Mouse (Mus musculus) liver, embryonic 14.5 days (tissue): ENCODE results near the gene Tmem86a. TPM values are rescaled to one million over a fixed set of nuclear protein-coding genes. Genes with fewer than 3 reads are reported as not detected.

Experiments used
- ATAC-seq: fragments of 200-750 bp; cut with Nextera tagmentation; 2 replicates; pipeline ENCODE4 v1.8.0; 2017; ENCODE audit warnings: moderate number of reproducible peaks, mild to moderate bottlenecking, moderate library complexity; ENCODE audit not compliant: insufficient read depth
- DNase-seq, 3 experiments: peaks; one replicate each; pipeline ENCODE4 v3.0.0-alpha.2; 2012 to 2013; ENCODE audit warnings: low read depth in 3 of 3, low spot score in 3 of 3
- H3K27ac ChIP-seq: fragments of 300-500 bp; sonication (generic); 2 replicates; pipeline ENCODE4 v1.5.1; 2014; ENCODE audit warnings: moderate library complexity, mild to moderate bottlenecking, control low read depth, inconsistent platforms
- H3K27me3 ChIP-seq: fragments of 300-500 bp; sonication (generic); 2 replicates; pipeline ENCODE4 v1.6.1; 2014; ENCODE audit warnings: mild to moderate bottlenecking, low read length, moderate library complexity; ENCODE audit not compliant: control insufficient read depth, insufficient read depth
- H3K36me3 ChIP-seq: fragments of 300-500 bp; sonication (generic); replicated peaks from 2 replicates; pipeline ENCODE4 v1.6.1; 2014; ENCODE audit warnings: low read depth; ENCODE audit not compliant: control insufficient read depth, insufficient read depth
- H3K4me1 ChIP-seq, 2 experiments: fragments of 200-500 bp in 1 of 2; fragments of 300-500 bp in 1 of 2; sonication (generic) in 1 of 2; replicated peaks; 2 replicates each; pipeline ENCODE4 v1.6.1; 2012 to 2014; ENCODE audit warnings: antibody characterized with exemption in 1 of 2, inconsistent platforms in 1 of 2, low read length in 1 of 2; ENCODE audit not compliant: control insufficient read depth in 2 of 2, insufficient read depth in 2 of 2
- H3K4me2 ChIP-seq: fragments of 300-500 bp; sonication (generic); 2 replicates; pipeline ENCODE4 v1.6.1; 2014; ENCODE audit warnings: low read depth, mild to moderate bottlenecking, control low read depth, moderate library complexity
- H3K4me3 ChIP-seq, 2 experiments: fragments of 200-500 bp in 1 of 2; fragments of 300-500 bp in 1 of 2; sonication (generic) in 1 of 2; 2 replicates each; pipeline ENCODE4 v1.5.1; 2012 to 2014; ENCODE audit warnings: low read depth in 2 of 2, low read length in 2 of 2, mild to moderate bottlenecking in 2 of 2, control low read depth in 1 of 2, inconsistent platforms in 1 of 2, moderate library complexity in 1 of 2; ENCODE audit not compliant: insufficient read depth in 1 of 2
- H3K9ac ChIP-seq: fragments of 300-500 bp; sonication (generic); replicated peaks from 2 replicates; pipeline ENCODE4 v1.6.1; 2014; ENCODE audit warnings: mild to moderate bottlenecking, control low read depth, moderate library complexity
- H3K9me3 ChIP-seq: fragments of 300-500 bp; sonication (generic); 2 replicates; pipeline ENCODE4 v1.6.1; 2016; ENCODE audit warnings: low read length, mixed read lengths; ENCODE audit not compliant: control insufficient read depth
- CTCF ChIP-seq: IDR thresholded peaks from 2 replicates; pipeline ENCODE4 v1.5.1; 2016; ENCODE audit warnings: antibody characterized with exemption, low read depth, control low read depth
- EP300 ChIP-seq: IDR thresholded peaks from 2 replicates; pipeline ENCODE4 v1.6.1; 2016; ENCODE audit warnings: antibody characterized with exemption, low read depth
- WGBS: fragments of 180-500 bp; shearing (Covaris S2); extraction: QIAGEN DNeasy Blood & Tissue Kit; methylation state at CpG from one replicate; pipeline ENCODE4 v1.1.7; 2014; ENCODE audit not compliant: insufficient replicate concordance; 5-methylcytosine and 5-hydroxymethylcytosine counted together
- microRNA-seq: library from miRNA; unstranded; fragments of <30 nt; microRNA quantifications from one replicate; pipeline ENCODE4, GENCODE M21; 2016
- polyA plus RNA-seq, 2 experiments: library from polyadenylated mRNA; depleted of rRNA in 1 of 2; stranded (reverse) in 1 of 2; unstranded in 1 of 2; fragments of >200 nt; fragmentation: Nextera tagmentation in 1 of 2; extraction: Ambion mirVana in 1 of 2; gene quantifications; 2 replicates each; pipeline versions ENCODE4 v1.2.1 to v1.2.3; 2012 to 2014

Gene Tmem86a
- polyA plus RNA-seq, 2 experiments, result 12.6 to 16.6 TPM

DNA sequence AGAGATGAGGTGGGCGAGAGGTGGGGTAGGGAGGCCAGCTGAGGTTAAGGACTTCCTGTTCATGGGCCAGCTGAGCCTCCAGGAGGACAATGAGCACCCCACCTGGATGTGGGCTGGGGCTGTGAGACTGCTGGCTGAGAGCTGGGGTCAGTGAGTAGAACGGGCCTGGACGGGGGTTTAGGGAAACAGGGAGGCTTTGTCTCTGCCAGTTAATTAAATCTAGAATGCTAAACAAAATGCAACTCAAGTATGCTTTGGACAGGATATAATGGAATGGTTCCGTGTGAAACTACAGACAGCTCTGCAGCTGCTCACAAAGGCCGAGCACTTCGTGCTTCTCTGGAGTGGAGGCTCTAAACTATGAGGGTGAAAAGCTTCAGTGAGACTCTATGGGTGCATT, 50.2 kb downstream of the Tmem86a start:
- no peaks in the 10 kb centered on the region for H3K36me3 ChIP-seq
- TF ChIP-seq CTCF, result no peak
- TF ChIP-seq EP300, result no peak

DNA sequence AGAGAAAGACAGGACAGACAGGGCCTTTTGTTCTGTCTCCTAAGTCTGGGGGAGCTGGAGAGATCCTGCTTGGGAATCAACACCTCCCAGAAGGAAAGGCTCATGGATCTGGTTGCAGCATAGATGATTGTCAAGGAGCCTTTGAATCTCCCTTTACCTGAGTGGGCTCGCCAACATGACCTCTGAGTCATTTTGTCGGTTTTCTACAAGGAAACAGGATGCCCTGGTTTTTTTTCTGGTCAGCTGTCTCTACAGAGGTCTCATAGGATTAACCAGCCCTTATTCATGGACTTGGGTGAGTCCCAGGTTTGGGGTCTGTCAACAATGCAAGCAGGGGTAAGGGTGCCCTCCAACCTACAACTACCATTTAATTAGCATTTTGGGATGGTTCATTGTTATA, 52.6 kb downstream of the Tmem86a start:
- TF ChIP-seq CTCF (no peak), EP300 (no peak)
- H3K4me1 ChIP-seq, result no peaks in the 10 kb centered on the region
- 24% methylated on average over 2 of the region's 2 CpGs for WGBS
- no peaks in the 10 kb centered on the region for H3K9me3 ChIP-seq
- no peak overlapping the region for H3K4me2 ChIP-seq
- no peak for DNase-seq
- H3K36me3 ChIP-seq, result no peaks in the 10 kb centered on the region
- no peak overlapping the region for H3K9ac ChIP-seq
- ATAC-seq, result no peak
- no peaks in the 10 kb centered on the region for H3K27me3 ChIP-seq
- no peak overlapping the region for H3K27ac ChIP-seq
- no peak overlapping the region for H3K4me3 ChIP-seq

More for the DNA sequence above, 50.2 kb downstream of the Tmem86a start:
- Histone ChIP-seq H3K4me3 (no peak overlapping the region), H3K9ac (no peak overlapping the region), H3K4me1 (no peaks in the 10 kb centered on the region), H3K27ac (no peak overlapping the region), H3K27me3 (no peaks in the 10 kb centered on the region), H3K4me2 (no peak overlapping the region), H3K9me3 (no peaks in the 10 kb centered on the region)
- DNase-seq (no peak), ATAC-seq (no peak)
- WGBS, result 54% methylated on average over 6 of the region's 6 CpGs

DNA sequence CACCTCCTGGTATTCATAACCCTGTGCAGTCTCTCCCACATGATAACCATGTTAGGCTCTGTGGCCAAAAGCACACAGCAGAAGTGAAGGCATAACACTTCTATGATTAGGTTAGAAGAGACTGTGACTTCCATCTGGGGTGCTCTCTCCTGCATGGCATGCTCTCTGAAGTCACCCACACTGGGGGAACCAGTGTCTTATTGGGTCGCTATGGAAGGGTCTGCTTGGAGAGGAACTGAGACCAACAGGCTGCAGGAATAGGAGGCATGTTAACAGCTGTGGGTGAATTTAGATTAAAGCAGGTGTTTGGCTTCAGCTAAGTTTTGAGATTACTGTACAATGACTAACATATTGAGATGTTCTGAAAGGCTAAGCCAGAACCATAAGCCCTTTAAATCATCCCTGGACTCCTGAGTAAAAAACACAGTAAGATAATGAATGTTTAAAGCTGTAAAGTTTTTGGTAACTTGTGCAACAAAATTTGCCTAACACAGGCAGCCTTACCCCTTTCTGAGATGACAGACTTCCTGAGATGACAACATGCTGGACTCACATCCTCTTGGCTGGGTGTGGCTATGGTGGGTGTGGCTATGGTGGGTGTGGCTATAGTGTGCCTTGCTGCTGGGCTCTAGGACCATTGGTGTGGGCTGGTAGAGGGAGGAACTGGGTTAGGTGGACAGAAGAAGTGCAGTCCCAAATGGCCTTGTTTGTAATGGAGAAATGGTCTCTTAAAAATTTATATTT, 53.4 kb downstream of the Tmem86a start:
- 48% methylated on average over 1 of the region's 1 CpGs for WGBS
- no peak overlapping the region for H3K27ac ChIP-seq
- no peaks in the 10 kb centered on the region for H3K4me1 ChIP-seq
- H3K9me3 ChIP-seq, result no peaks in the 10 kb centered on the region
- no peak overlapping the region for H3K4me3 ChIP-seq
- H3K27me3 ChIP-seq, result no peaks in the 10 kb centered on the region
- H3K36me3 ChIP-seq, result no peaks in the 10 kb centered on the region
- no peak overlapping the region for H3K4me2 ChIP-seq
- TF ChIP-seq CTCF (no peak), EP300 (no peak)
- DNase-seq (peak; percentile 15 to 33 (median 17)), ATAC-seq (no peak)
- H3K9ac ChIP-seq, result no peak overlapping the region

Small RNA genes lying within 50 kb of the gene (microRNA-seq; reads per million reads assigned to microRNA genes)
- gene Mir7056, result not detected

Other genes with a start within 250 kb of the Tmem86a start
- gene Ldha, start 209.1 kb upstream of the Tmem86a start, polyA plus RNA-seq (2012; rRNA removed), result 339 and 356 TPM in 2 replicates
- 1,026 and 1,104 TPM in 2 replicates for gene Ldha, start 209.1 kb upstream of the Tmem86a start, polyA plus RNA-seq (2014; fragmentation: Nextera tagmentation; extraction: Ambion mirVana)
- 0.11 and 0.17 TPM in 2 replicates for gene Ldhc, start 189.4 kb upstream of the Tmem86a start, polyA plus RNA-seq (2012; rRNA removed)
- gene Ldhc, start 189.4 kb upstream of the Tmem86a start, polyA plus RNA-seq (2014; fragmentation: Nextera tagmentation; extraction: Ambion mirVana), result 0.09 and 0.21 TPM in 2 replicates
- 18.8 and 21.2 TPM in 2 replicates for gene Tsg101, start 130.6 kb upstream of the Tmem86a start, polyA plus RNA-seq (2012; rRNA removed)
- gene Tsg101, start 130.6 kb upstream of the Tmem86a start, polyA plus RNA-seq (2014; fragmentation: Nextera tagmentation; extraction: Ambion mirVana), result 62.1 and 67.3 TPM in 2 replicates
- gene Uevld, start 92.1 kb upstream of the Tmem86a start, polyA plus RNA-seq (2012; rRNA removed), result 2.8 and 3.9 TPM in 2 replicates
- gene Uevld, start 92.1 kb upstream of the Tmem86a start, polyA plus RNA-seq (2014; fragmentation: Nextera tagmentation; extraction: Ambion mirVana), result 5.8 and 6.4 TPM in 2 replicates
- gene Gm9999, start 67.0 kb upstream of the Tmem86a start, polyA plus RNA-seq (2012; rRNA removed), result not detected in 2 replicates
- not detected in 2 replicates for gene Gm9999, start 67.0 kb upstream of the Tmem86a start, polyA plus RNA-seq (2014; fragmentation: Nextera tagmentation; extraction: Ambion mirVana)
- 3.5 and 5.9 TPM in 2 replicates for gene Spty2d1, start 42.2 kb upstream of the Tmem86a start, polyA plus RNA-seq (2012; rRNA removed)
- gene Spty2d1, start 42.2 kb upstream of the Tmem86a start, polyA plus RNA-seq (2014; fragmentation: Nextera tagmentation; extraction: Ambion mirVana), result 10.1 and 10.4 TPM in 2 replicates
- gene Ptpn5, start 83.1 kb downstream of the Tmem86a start, polyA plus RNA-seq (2012; rRNA removed), result 0.16 TPM in 1 of 2 replicates, not detected in the other
- gene Ptpn5, start 83.1 kb downstream of the Tmem86a start, polyA plus RNA-seq (2014; fragmentation: Nextera tagmentation; extraction: Ambion mirVana), result not detected in 2 replicates
- not detected in 2 replicates for gene Mrgpra6, start 154.3 kb downstream of the Tmem86a start, polyA plus RNA-seq (2012; rRNA removed)
- not detected in 2 replicates for gene Mrgpra6, start 154.3 kb downstream of the Tmem86a start, polyA plus RNA-seq (2014; fragmentation: Nextera tagmentation; extraction: Ambion mirVana)
- not detected in 2 replicates for gene Mrgpra9, start 202.2 kb downstream of the Tmem86a start, polyA plus RNA-seq (2012; rRNA removed)
- gene Mrgpra9, start 202.2 kb downstream of the Tmem86a start, polyA plus RNA-seq (2014; fragmentation: Nextera tagmentation; extraction: Ambion mirVana), result not detected in 2 replicates